Mouse (Mus musculus): ENCODE measurements around the gene Ldlrad3. TPM values are rescaled to one million over a fixed set of nuclear protein-coding genes. Genes with fewer than 3 reads are reported as not detected.

Ldlrad3 gene
- total and polyA plus RNA-seq, 3 experiments = 3.5 to 6.1 TPM; not detected in 1

DNA sequence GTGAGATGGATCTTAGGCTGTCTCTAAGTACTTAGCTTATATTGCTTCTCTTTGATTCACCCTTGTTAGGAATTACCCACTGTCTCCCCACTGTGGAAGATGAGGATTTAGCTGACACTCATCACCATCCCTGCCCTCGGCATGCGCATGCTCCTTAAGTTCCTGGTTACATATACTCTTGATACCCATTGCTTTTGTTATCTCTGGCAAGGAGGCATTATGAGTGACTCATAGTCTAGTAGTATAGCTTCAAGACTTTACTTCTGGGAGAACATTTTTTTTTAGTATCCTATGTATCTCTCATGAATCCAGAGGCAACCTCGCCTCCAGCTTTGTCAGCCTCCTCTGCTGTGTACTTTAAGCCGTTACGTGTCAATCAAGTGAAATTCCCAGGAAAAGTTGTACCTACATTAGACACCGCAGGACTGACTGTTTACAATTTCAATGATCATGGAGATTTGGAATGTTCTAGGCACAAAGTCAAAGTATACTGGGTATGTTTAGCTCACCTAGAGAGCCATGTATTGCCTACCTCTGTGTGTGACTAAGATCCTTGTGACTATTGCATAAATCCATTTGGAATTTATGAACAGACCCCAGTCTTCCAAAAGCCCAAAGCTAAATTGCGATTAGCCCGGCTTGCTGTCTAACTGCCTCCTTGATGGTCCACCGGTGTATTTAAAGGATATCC, 202.2 kb downstream of the Ldlrad3 start:
- no peaks in the 10 kb centered on the region for H3K27me3 ChIP-seq (ENCODE audit: control insufficient read depth in 1 of 2, insufficient read depth in 2 of 2, low read length in 2 of 2)
- DNase-seq (ENCODE audit: low read depth, low spot score) = no peak
- H3K9me3 ChIP-seq (replicated peaks; ENCODE audit: insufficient read depth, low read length) = no peaks in the 10 kb centered on the region
- no peaks in the 10 kb centered on the region for H3K36me3 ChIP-seq (ENCODE audit: control insufficient read depth in 1 of 2, insufficient read depth in 2 of 2, low read length in 2 of 2)
- H3K9ac ChIP-seq (ENCODE audit: control insufficient read depth, low read depth, low read length, poor library complexity, severe bottlenecking) = no peak overlapping the region
- no peak overlapping the region for H3K4me3 ChIP-seq (ENCODE audit: control insufficient read depth in 1 of 2, insufficient read depth in 1 of 2, low read depth in 2 of 2, low read length in 2 of 2)
- no peak overlapping the region for H3K27ac ChIP-seq (ENCODE audit: control insufficient read depth, low read depth, low read length)
- H3K4me1 ChIP-seq (ENCODE audit: control insufficient read depth in 1 of 2, insufficient read depth in 2 of 2, low read length in 2 of 2) = no peaks in the 10 kb centered on the region
- TF ChIP-seq MYB (IDR thresholded peaks at IDR 0.05; ENCODE audit: low read depth, low read length) (no peak), POLR2AphosphoS2 (IDR thresholded peaks at IDR 0.05; ENCODE audit: low read length) (no peak), MEF2A (IDR thresholded peaks at IDR 0.05; ENCODE audit: extremely low read depth, insufficient replicate concordance, low read depth, low read length, poor library complexity, severe bottlenecking) (no peak), MAFK (IDR thresholded peaks at IDR 0.05; ENCODE audit: borderline replicate concordance, low read depth, low read length) (no peak), MAX (IDR thresholded peaks at IDR 0.05; ENCODE audit: low read length) (no peak), E2F4 (IDR thresholded peaks at IDR 0.05; ENCODE audit: borderline replicate concordance, low read depth, low read length) (no peak), TCF12 (IDR thresholded peaks at IDR 0.05; ENCODE audit: low read depth, low read length) (no peak), ZKSCAN1 (IDR thresholded peaks at IDR 0.05; ENCODE audit: low read depth, low read length) (no peak), NRF1 (IDR thresholded peaks at IDR 0.05; ENCODE audit: insufficient read depth, low read depth, low read length, poor library complexity, severe bottlenecking) (no peak), RCOR1 (IDR thresholded peaks at IDR 0.05; ENCODE audit: low read depth, low read length) (no peak), GATA1 (IDR thresholded peaks at IDR 0.05; ENCODE audit: low read depth, low read length) (no peak), HCFC1 (IDR thresholded peaks at IDR 0.05; ENCODE audit: low read depth, low read length) (no peak), ETS1 (IDR thresholded peaks at IDR 0.05; ENCODE audit: low read depth, low read length) (no peak), MAZ (IDR thresholded peaks at IDR 0.05; ENCODE audit: low read depth, low read length) (no peak), JUND (IDR thresholded peaks at IDR 0.05; ENCODE audit: low read depth, low read length) (no peak), RAD21 (IDR thresholded peaks at IDR 0.05; ENCODE audit: low read depth, low read length) (no peak)
- no peaks in the 10 kb centered on the region for H3K79me2 ChIP-seq (ENCODE audit: control insufficient read depth, insufficient read depth, low read length, poor library complexity)

DNA sequence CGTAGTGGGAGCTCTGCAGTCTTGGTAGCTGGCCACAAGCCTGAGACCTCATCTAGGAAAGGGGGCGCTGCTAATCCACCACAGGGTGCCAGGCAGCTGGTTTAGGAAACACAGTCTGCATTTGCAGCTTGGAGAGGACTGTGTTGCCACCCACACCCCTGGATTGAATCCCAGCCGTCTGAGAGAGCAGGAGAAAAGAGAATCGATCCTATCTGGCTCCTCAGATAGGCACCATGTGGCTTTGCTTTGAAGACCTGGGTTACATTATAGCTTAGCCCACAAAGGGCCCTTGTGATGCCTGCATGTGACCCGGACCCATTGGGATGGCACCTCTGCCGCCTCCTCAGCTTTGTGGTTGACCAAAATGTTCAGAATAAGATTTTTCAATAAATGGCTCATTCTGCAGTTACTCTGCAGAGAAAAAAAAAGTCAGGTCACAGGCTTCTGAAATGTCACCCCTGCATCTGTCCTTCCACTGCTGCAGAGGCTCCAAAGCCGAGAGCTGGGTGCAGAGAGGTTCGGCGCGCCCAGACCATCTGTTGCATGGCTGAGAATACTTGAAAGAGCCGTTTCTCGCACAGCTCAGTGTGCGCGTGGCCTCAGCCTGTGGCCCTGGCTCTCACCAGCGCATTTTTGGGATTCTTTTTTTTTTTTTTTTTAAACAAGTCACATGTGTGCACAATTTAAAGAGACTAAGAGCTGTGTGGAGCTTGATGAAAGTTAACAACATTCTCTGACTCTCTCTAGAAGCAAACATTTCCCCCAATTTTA, 202.9 kb downstream of the Ldlrad3 start:
- Histone ChIP-seq H3K9me3 (replicated peaks; ENCODE audit: insufficient read depth, low read length) (no peaks in the 10 kb centered on the region), H3K4me1 (ENCODE audit: control insufficient read depth in 1 of 2, insufficient read depth in 2 of 2, low read length in 2 of 2) (no peaks in the 10 kb centered on the region), H3K9ac (ENCODE audit: control insufficient read depth, low read depth, low read length, poor library complexity, severe bottlenecking) (no peak overlapping the region), H3K36me3 (ENCODE audit: control insufficient read depth in 1 of 2, insufficient read depth in 2 of 2, low read length in 2 of 2) (no peaks in the 10 kb centered on the region), H3K4me3 (ENCODE audit: control insufficient read depth in 1 of 2, insufficient read depth in 1 of 2, low read depth in 2 of 2, low read length in 2 of 2) (no peak overlapping the region), H3K79me2 (ENCODE audit: control insufficient read depth, insufficient read depth, low read length, poor library complexity) (no peaks in the 10 kb centered on the region), H3K27ac (ENCODE audit: control insufficient read depth, low read depth, low read length) (no peak overlapping the region), H3K27me3 (ENCODE audit: control insufficient read depth in 1 of 2, insufficient read depth in 2 of 2, low read length in 2 of 2) (no peaks in the 10 kb centered on the region)
- no peak for DNase-seq (ENCODE audit: low read depth, low spot score)
- TF ChIP-seq KAT2A (conservative IDR thresholded peaks at IDR 0.05; ENCODE audit: low read depth, low read length) (no peak), BHLHE40 (IDR thresholded peaks at IDR 0.05; ENCODE audit: borderline replicate concordance, low read depth, low read length) (no peak), MEF2A (IDR thresholded peaks at IDR 0.05; ENCODE audit: extremely low read depth, insufficient replicate concordance, low read depth, low read length, poor library complexity, severe bottlenecking) (no peak), CHD1 (IDR thresholded peaks at IDR 0.05; ENCODE audit: low read depth, low read length) (no peak)
